In the genomic region with DNA sequence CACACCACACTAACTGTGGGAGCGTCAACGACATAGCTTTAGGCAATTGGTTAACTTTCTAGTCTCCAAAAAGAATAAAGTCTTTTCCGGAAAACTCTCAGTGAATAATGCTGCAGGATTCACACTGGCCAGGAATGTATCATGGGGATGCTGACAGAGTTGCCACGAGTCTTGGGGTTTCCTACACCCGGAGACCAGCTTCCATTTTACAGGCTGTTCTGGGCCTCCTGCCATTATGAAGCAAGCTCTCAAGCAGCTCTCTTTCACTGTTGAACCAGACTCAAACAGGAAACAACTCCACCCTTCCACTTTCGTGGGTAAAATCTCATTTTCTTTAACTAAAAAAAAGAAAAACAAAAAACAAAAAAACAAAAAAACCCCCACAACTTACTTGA, we compare ENCODE assay signal across 11 mouse cellular contexts.
DNase-seq lines count a peak whose midpoint lies in the region; ATAC-seq and TF ChIP-seq lines count a peak whose summit lies in the region.
"Had no signal": no experiment of that assay in that cellular context is flagged by ENCODE, and none has a peak within 500 bp of the region (broad histone marks: within the 10 kb centered on the region; RNA-seq: fewer than 3 reads in every experiment).

No protein-coding gene starts in this region.

- no peaks in the 10 kb centered on the region for H3K9me3 ChIP-seq in kidney, embryonic 14.5 days (ENCODE audit: control insufficient read depth, low read length)
- H3K9me3 ChIP-seq in MEL (replicated peaks; ENCODE audit: insufficient read depth, low read length): no peaks in the 10 kb centered on the region
- no peaks in the 10 kb centered on the region for H3K9me3 ChIP-seq in hindbrain, embryonic 14.5 days (ENCODE audit: control insufficient read depth, low read length)
- H3K9me3 ChIP-seq: forebrain, embryonic 13.5 days; intestine, embryonic 15.5 days had no signal

- H3K4me3 ChIP-seq in kidney, embryonic 14.5 days (ENCODE audit: low read length): no peak overlapping the region
- peak overlapping the region; percentile 18 to 19; a peak in 3 of 4 replicates for H3K4me3 ChIP-seq in MEL (ENCODE audit: control insufficient read depth in 1 of 2, insufficient read depth in 1 of 2, low read depth in 2 of 2, low read length in 2 of 2)
- H3K4me3 ChIP-seq in hindbrain, embryonic 14.5 days (replicated peaks; ENCODE audit: low read length): no peak overlapping the region
- H3K4me3 ChIP-seq: forebrain, embryonic 13.5 days; intestine, embryonic 15.5 days had no signal

- ATAC-seq in kidney, embryonic 14.5 days (ENCODE audit: low FRiP score, low TSS enrichment): no peak
- ATAC-seq in hindbrain, embryonic 14.5 days (ENCODE audit: low FRiP score): no peak
- ATAC-seq in granulocyte monocyte progenitor cell, adult 5-6 weeks (replicated peaks; ENCODE audit: poor library complexity, severe bottlenecking): no peak

- no peak overlapping the region for H3K9ac ChIP-seq in kidney, embryonic 14.5 days (ENCODE audit: low read depth, low read length)
- peak overlapping the region; percentile 28 for H3K9ac ChIP-seq in MEL (ENCODE audit: control insufficient read depth, low read depth, low read length, poor library complexity, severe bottlenecking)
- H3K9ac ChIP-seq in hindbrain, embryonic 14.5 days: no peak overlapping the region
- H3K9ac ChIP-seq: forebrain, embryonic 13.5 days; intestine, embryonic 15.5 days had no signal

- H3K36me3 ChIP-seq in kidney, embryonic 14.5 days (ENCODE audit: control insufficient read depth, insufficient read depth, low read length): no peaks in the 10 kb centered on the region
- peaks cover 0 to 48% of the 10 kb centered on the region in 2 experiments; a peak in 2 of 4 replicates for H3K36me3 ChIP-seq in MEL (ENCODE audit: control insufficient read depth in 1 of 2, insufficient read depth in 2 of 2, low read length in 2 of 2)
- no peaks in the 10 kb centered on the region for H3K36me3 ChIP-seq in hindbrain, embryonic 14.5 days (replicated peaks; ENCODE audit: control insufficient read depth, insufficient read depth)
- H3K36me3 ChIP-seq: intestine, embryonic 15.5 days had no signal

- no peak overlapping the region for H3K4me2 ChIP-seq in kidney, embryonic 14.5 days (replicated peaks; ENCODE audit: low read depth, low read length)
- H3K4me2 ChIP-seq in hindbrain, embryonic 14.5 days (replicated peaks): no peak overlapping the region
- H3K4me2 ChIP-seq: forebrain, embryonic 13.5 days; intestine, embryonic 15.5 days had no signal

- TF ChIP-seq CTCF in MEL (IDR thresholded peaks at IDR 0.05 in 2 of 3, conservative IDR thresholded peaks at IDR 0.05 in 1 of 3; ENCODE audit: control insufficient read depth in 1 of 3, insufficient read depth in 1 of 3, low read depth in 2 of 3, low read length in 3 of 3, poor library complexity in 1 of 3, severe bottlenecking in 1 of 3): no peak

- peaks cover 7% of the 10 kb centered on the region; the same call in 1 of the 2 replicates for H3K4me1 ChIP-seq in kidney, embryonic 14.5 days (ENCODE audit: control insufficient read depth, insufficient read depth, low read length)
- H3K4me1 ChIP-seq in MEL (ENCODE audit: control insufficient read depth in 1 of 2, insufficient read depth in 2 of 2, low read length in 2 of 2): peaks cover 13 to 45% of the 10 kb centered on the region in 2 experiments
- no peaks in the 10 kb centered on the region for H3K4me1 ChIP-seq in hindbrain, embryonic 14.5 days (replicated peaks; ENCODE audit: control insufficient read depth, insufficient read depth, low read length)

- H3K27me3 ChIP-seq in kidney, embryonic 14.5 days (ENCODE audit: control insufficient read depth, insufficient read depth, low read length): no peaks in the 10 kb centered on the region
- no peaks in the 10 kb centered on the region for H3K27me3 ChIP-seq in MEL (ENCODE audit: control insufficient read depth in 1 of 2, insufficient read depth in 2 of 2, low read length in 2 of 2)
- no peaks in the 10 kb centered on the region for H3K27me3 ChIP-seq in hindbrain, embryonic 14.5 days (ENCODE audit: control insufficient read depth, insufficient read depth, low read length)
- H3K27me3 ChIP-seq: forebrain, embryonic 13.5 days; intestine, embryonic 15.5 days had no signal

- H3K79me2 ChIP-seq in MEL (ENCODE audit: control insufficient read depth, insufficient read depth, low read length, poor library complexity): no peaks in the 10 kb centered on the region

- no peak for TF ChIP-seq POLR2A in MEL (IDR thresholded peaks at IDR 0.05; ENCODE audit: control insufficient read depth in 1 of 2, insufficient read depth in 1 of 2, low read depth in 1 of 2, low read length in 2 of 2, poor library complexity in 1 of 2)

- WGBS in kidney, embryonic 14.5 days: 84% methylated on average over 6 of the region's 6 CpGs
- WGBS in hindbrain, embryonic 14.5 days: 90% methylated on average over 6 of the region's 6 CpGs

- TF ChIP-seq RAD21 in MEL (IDR thresholded peaks at IDR 0.05; ENCODE audit: low read depth, low read length): no peak

- no peak overlapping the region for H3K27ac ChIP-seq in kidney, embryonic 14.5 days (ENCODE audit: low read depth, low read length)
- H3K27ac ChIP-seq in MEL (ENCODE audit: control insufficient read depth, low read depth, low read length): peak overlapping the region; percentile 72
- no peak overlapping the region for H3K27ac ChIP-seq in hindbrain, embryonic 14.5 days
- H3K27ac ChIP-seq: forebrain, embryonic 13.5 days; intestine, embryonic 15.5 days had no signal

- DNase-seq in kidney, postnatal 14 days: peak; percentile 18
- peak; percentile 67 for DNase-seq in MEL (ENCODE audit: low read depth, low spot score)
- peak; percentile 66 to 70 for DNase-seq in heart, adult 9 months (ENCODE audit: low spot score in 2 of 2)
- peak; percentile 43 for DNase-seq in lung, postnatal 25 days (ENCODE audit: low spot score)
- no peak for DNase-seq in hindbrain, embryonic 14.5 days (ENCODE audit: low spot score)
- no peak for DNase-seq in ovary, postnatal 10 days (ENCODE audit: low spot score)
- DNase-seq: thymus, postnatal 36 days had no signal

- TF ChIP-seq EP300 in MEL (IDR thresholded peaks at IDR 0.05; ENCODE audit: low read depth in 1 of 2, low read length in 2 of 2): no peak

TF ChIP-seq in MEL, 35 proteins besides CTCF, POLR2A, EP300 and RAD21:
- TF ChIP-seq ELF1 (IDR thresholded peaks at IDR 0.05; ENCODE audit: low read depth, low read length) (no peak), MXI1 (IDR thresholded peaks at IDR 0.05; ENCODE audit: low read depth, low read length) (peak; percentile 12; the same call in 1 of the 2 replicates), RCOR1 (IDR thresholded peaks at IDR 0.05; ENCODE audit: low read depth, low read length) (0 out of 2 replicates have a peak, but pooled peaks have one; percentile 10), ETS1 (IDR thresholded peaks at IDR 0.05; ENCODE audit: low read depth, low read length) (no peak), NELFE (IDR thresholded peaks at IDR 0.05; ENCODE audit: low read depth, low read length) (peak; percentile 4; the same call in 1 of the 2 replicates)

Comparison
In these comparisons a context has a peak if more than half of its experiments do, and no peak if none do; other contexts are left out.
1. DNase-seq: peak in kidney, postnatal 14 days (single experiment), MEL (single experiment), heart, adult 9 months (2 of 2) and lung, postnatal 25 days (single experiment); none in hindbrain, embryonic 14.5 days (single experiment) and ovary, postnatal 10 days (single experiment).
2. H3K4me3 ChIP-seq: peak in MEL (2 of 2); none in kidney, embryonic 14.5 days (single experiment) and hindbrain, embryonic 14.5 days (single experiment).